Mouse (Mus musculus) intestine, embryonic 16.5 days (tissue): ENCODE data around the gene Itpk1. TPM values are rescaled to one million over a fixed set of nuclear protein-coding genes. Genes with fewer than 3 reads are reported as not detected.

Experiments
- ATAC-seq: fragments of 200-750 bp; cut with Nextera tagmentation; 2 replicates; pipeline ENCODE4 v1.8.0; 2017; ENCODE audit warnings: moderate TSS enrichment, moderate library complexity
- H3K27ac ChIP-seq: fragments of 300-500 bp; sonication (generic); 2 replicates; pipeline ENCODE4 v1.5.1; 2014; ENCODE audit warnings: mild to moderate bottlenecking, low read length
- H3K27me3 ChIP-seq: fragments of 300-500 bp; sonication (generic); replicated peaks from 2 replicates; pipeline ENCODE4 v1.6.1; 2014; ENCODE audit warnings: low read length, control low read depth, mixed read lengths; ENCODE audit not compliant: control insufficient read depth, insufficient read depth
- H3K36me3 ChIP-seq: fragments of 300-500 bp; sonication (generic); 2 replicates; pipeline ENCODE4 v1.6.1; 2014; ENCODE audit warnings: low read length, control low read depth; ENCODE audit not compliant: control insufficient read depth, insufficient read depth
- H3K4me1 ChIP-seq: fragments of 300-500 bp; sonication (generic); 2 replicates; pipeline ENCODE4 v1.6.1; 2014; ENCODE audit warnings: low read length, control low read depth, mixed read lengths; ENCODE audit not compliant: control insufficient read depth, insufficient read depth
- H3K4me2 ChIP-seq: fragments of 300-500 bp; sonication (generic); 2 replicates; pipeline ENCODE4 v1.6.1; 2014; ENCODE audit warnings: low read depth, low read length, control low read depth
- H3K4me3 ChIP-seq: fragments of 300-500 bp; sonication (generic); 2 replicates; pipeline ENCODE4 v1.5.1; 2014; ENCODE audit warnings: mild to moderate bottlenecking, low read length
- H3K9ac ChIP-seq: fragments of 300-500 bp; sonication (generic); 2 replicates; pipeline ENCODE4 v1.6.1; 2014; ENCODE audit warnings: low read depth, low read length
- H3K9me3 ChIP-seq: fragments of 300-500 bp; sonication (generic); 2 replicates; pipeline ENCODE4 v1.6.1; 2016; ENCODE audit warnings: low read length, control low read depth; ENCODE audit not compliant: control insufficient read depth
- WGBS: fragments of 180-500 bp; shearing (Covaris S2); extraction: QIAGEN DNeasy Blood & Tissue Kit; methylation state at CpG from one replicate; pipeline ENCODE4 v1.1.7; 2014; 5-methylcytosine and 5-hydroxymethylcytosine counted together
- polyA plus RNA-seq: library from polyadenylated mRNA; unstranded; fragments of >200 nt; fragmentation: Nextera tagmentation; extraction: Ambion mirVana; gene quantifications from 2 replicates; pipeline ENCODE4 v1.2.1, GENCODE M21; 2015

The Itpk1 gene
- polyA plus RNA-seq, 1 experiment from 2014 or later = 51.4 TPM

- 61% methylated on average over 9 of the region's 9 CpGs for WGBS
- Histone ChIP-seq H3K27ac (peak overlapping the region; percentile 79), H3K9me3 (no peaks in the 10 kb centered on the region), H3K4me3 (no peak overlapping the region), H3K4me2 (no peak overlapping the region), H3K4me1 (peaks cover 61% of the 10 kb centered on the region), H3K36me3 (no peaks in the 10 kb centered on the region), H3K27me3 (no peaks in the 10 kb centered on the region), H3K9ac (0 out of 2 replicates have a peak overlapping the region, but pooled peaks have one; percentile 32)
- no peak for ATAC-seq
Measured at GRCm38 (mm10) chr12:102618085-102618484, 86.6 kb downstream of the Itpk1 start.

- WGBS = 53% methylated on average over 7 of the region's 7 CpGs
- ATAC-seq = peak; percentile 12
- no peak overlapping the region for H3K4me3 ChIP-seq
- no peaks in the 10 kb centered on the region for H3K9me3 ChIP-seq
- no peaks in the 10 kb centered on the region for H3K36me3 ChIP-seq
- H3K4me1 ChIP-seq = peaks cover 50% of the 10 kb centered on the region
- H3K4me2 ChIP-seq = no peak overlapping the region; the same call in 1 of the 2 replicates
- H3K9ac ChIP-seq = no peak overlapping the region
- no peaks in the 10 kb centered on the region for H3K27me3 ChIP-seq
- H3K27ac ChIP-seq = peak overlapping the region; percentile 36
Measured at GRCm38 (mm10) chr12:102616843-102617519, 87.7 kb downstream of the Itpk1 start.

- H3K4me1 ChIP-seq = peaks cover 44% of the 10 kb centered on the region
- no peak overlapping the region for H3K9ac ChIP-seq
- no peak overlapping the region for H3K4me3 ChIP-seq
- WGBS = 33% methylated on average over 4 of the region's 4 CpGs
- no peak overlapping the region for H3K4me2 ChIP-seq
- no peaks in the 10 kb centered on the region for H3K36me3 ChIP-seq
- H3K27me3 ChIP-seq = no peaks in the 10 kb centered on the region
- H3K27ac ChIP-seq = peak overlapping the region; percentile 69; the same call in 1 of the 2 replicates
- no peak for ATAC-seq
- H3K9me3 ChIP-seq = no peaks in the 10 kb centered on the region
Measured at GRCm38 (mm10) chr12:102616201-102616600, 88.5 kb downstream of the Itpk1 start.

GRCm38 (mm10) chr12:102613411-102613810 lies 91.3 kb downstream of the Itpk1 start:
- no peak overlapping the region for H3K9ac ChIP-seq
- no peaks in the 10 kb centered on the region for H3K9me3 ChIP-seq
- H3K36me3 ChIP-seq = no peaks in the 10 kb centered on the region
- peaks cover 21% of the 10 kb centered on the region for H3K4me1 ChIP-seq
- no peak for ATAC-seq
- 89% methylated on average over 4 of the region's 4 CpGs for WGBS
- no peak overlapping the region for H3K4me3 ChIP-seq
- no peaks in the 10 kb centered on the region for H3K27me3 ChIP-seq
- no peak overlapping the region for H3K4me2 ChIP-seq
- no peak overlapping the region for H3K27ac ChIP-seq

GRCm38 (mm10) chr12:102612431-102612830 lies 92.3 kb downstream of the Itpk1 start:
- 88% methylated on average over 1 of the region's 1 CpGs for WGBS
- H3K9me3 ChIP-seq = no peaks in the 10 kb centered on the region
- H3K27me3 ChIP-seq = no peaks in the 10 kb centered on the region
- no peak for ATAC-seq
- no peak overlapping the region for H3K27ac ChIP-seq
- H3K9ac ChIP-seq = no peak overlapping the region
- no peak overlapping the region for H3K4me2 ChIP-seq
- peaks cover 16% of the 10 kb centered on the region for H3K4me1 ChIP-seq
- no peaks in the 10 kb centered on the region for H3K36me3 ChIP-seq
- no peak overlapping the region for H3K4me3 ChIP-seq

- no peak for ATAC-seq
- Histone ChIP-seq H3K9me3 (no peaks in the 10 kb centered on the region), H3K9ac (no peak overlapping the region), H3K36me3 (no peaks in the 10 kb centered on the region), H3K27ac (no peak overlapping the region), H3K4me1 (peaks cover 5% of the 10 kb centered on the region), H3K4me2 (no peak overlapping the region), H3K4me3 (no peak overlapping the region), H3K27me3 (no peaks in the 10 kb centered on the region)
- 90% methylated on average over 8 of the region's 8 CpGs for WGBS
Measured at GRCm38 (mm10) chr12:102610927-102611326, 93.8 kb downstream of the Itpk1 start.

GRCm38 (mm10) chr12:102607808-102608517 lies 96.8 kb downstream of the Itpk1 start:
- no peaks in the 10 kb centered on the region for H3K36me3 ChIP-seq
- H3K4me3 ChIP-seq = no peak overlapping the region
- no peak overlapping the region for H3K27ac ChIP-seq
- no peak for ATAC-seq
- H3K9me3 ChIP-seq = no peaks in the 10 kb centered on the region
- H3K27me3 ChIP-seq = no peaks in the 10 kb centered on the region
- no peak overlapping the region for H3K9ac ChIP-seq
- WGBS = 80% methylated on average over 11 of the region's 11 CpGs
- no peak overlapping the region for H3K4me2 ChIP-seq
- peaks cover 5% of the 10 kb centered on the region; the same call in 1 of the 2 replicates for H3K4me1 ChIP-seq

- Histone ChIP-seq H3K4me2 (no peak overlapping the region), H3K27me3 (no peaks in the 10 kb centered on the region), H3K27ac (no peak overlapping the region), H3K9ac (no peak overlapping the region), H3K9me3 (no peaks in the 10 kb centered on the region), H3K4me3 (no peak overlapping the region), H3K4me1 (peaks cover 11% of the 10 kb centered on the region), H3K36me3 (no peaks in the 10 kb centered on the region)
- WGBS = 90% methylated on average over 8 of the region's 8 CpGs
- ATAC-seq = no peak
Measured at GRCm38 (mm10) chr12:102607066-102607465, 97.7 kb downstream of the Itpk1 start.

- H3K36me3 ChIP-seq = no peaks in the 10 kb centered on the region
- H3K27me3 ChIP-seq = no peaks in the 10 kb centered on the region
- peaks cover 25% of the 10 kb centered on the region for H3K4me1 ChIP-seq
- H3K27ac ChIP-seq = no peak overlapping the region
- 90% methylated on average over 6 of the region's 6 CpGs for WGBS
- no peak for ATAC-seq
- H3K9me3 ChIP-seq = no peaks in the 10 kb centered on the region
- no peak overlapping the region for H3K4me3 ChIP-seq
- no peak overlapping the region for H3K4me2 ChIP-seq
- H3K9ac ChIP-seq = no peak overlapping the region
Measured at GRCm38 (mm10) chr12:102605607-102606006, 99.1 kb downstream of the Itpk1 start.
